Mouse (Mus musculus): Measurements from ENCODE around the gene Zc2hc1c. TPM values are rescaled to one million over a fixed set of nuclear protein-coding genes. Genes with fewer than 3 reads are reported as not detected.
"Not testable (repeated sequence)": the region's sequence is repeated elsewhere in the genome, so short reads cannot be mapped to it uniquely, and the experiment has no call there.

The Zc2hc1c gene
- polyA plus RNA-seq, 1 experiment from 2014 or later = 0.96 TPM

- peaks cover 7% of the 10 kb centered on the region; the same call in 1 of the 2 replicates for H3K36me3 ChIP-seq
- peak within 1 kb of the TSS; percentile 58 for H3K4me3 ChIP-seq
- no peaks in the 10 kb centered on the region for H3K27me3 ChIP-seq (replicated peaks)
- peak within 1 kb of the TSS; percentile 69 for H3K4me2 ChIP-seq
- no peaks in the 10 kb centered on the region for H3K9me3 ChIP-seq (replicated peaks)
- peak within 1 kb of the TSS; percentile 19; the same call in 1 of the 2 replicates for H3K27ac ChIP-seq (ENCODE audit: poor library complexity, severe bottlenecking)
- 0 out of 2 replicates have a peak, but pooled peaks cover 2% of the 10 kb centered on the region for H3K4me1 ChIP-seq (replicated peaks)
- peak within 1 kb of the TSS; percentile 54 for H3K9ac ChIP-seq
- peak; percentile 88 for ATAC-seq (ENCODE audit: insufficient number of reproducible peaks, low FRiP score)
- WGBS = under 1% methylated on average over 35 of the region's 35 CpGs
Measured at GRCm38 (mm10) chr12:85270319-85270718, 18.1 kb upstream of the Zc2hc1c start, which contains the start of gene Mlh3. Gene Mlh3 (minus strand): TSS chr12:85270599.

- no peak overlapping the region for H3K4me3 ChIP-seq
- H3K4me2 ChIP-seq = no peak overlapping the region
- no peak overlapping the region for H3K9ac ChIP-seq
- H3K27me3 ChIP-seq (replicated peaks) = no peaks in the 10 kb centered on the region
- H3K27ac ChIP-seq (ENCODE audit: poor library complexity, severe bottlenecking) = no peak overlapping the region
- no peak for ATAC-seq (ENCODE audit: insufficient number of reproducible peaks, low FRiP score)
- H3K9me3 ChIP-seq (replicated peaks) = no peaks in the 10 kb centered on the region
- peaks cover 12% of the 10 kb centered on the region; the same call in 1 of the 2 replicates for H3K36me3 ChIP-seq
- 77% methylated on average over 7 of the region's 7 CpGs for WGBS
- no peaks in the 10 kb centered on the region for H3K4me1 ChIP-seq (replicated peaks)
Measured at GRCm38 (mm10) chr12:85271132-85271842, 17.1 kb upstream of the Zc2hc1c start.

- Histone ChIP-seq H3K27ac (ENCODE audit: poor library complexity, severe bottlenecking) (no peak overlapping the region), H3K36me3 (peaks cover 12% of the 10 kb centered on the region; the same call in 1 of the 2 replicates), H3K4me1 (replicated peaks) (no peaks in the 10 kb centered on the region), H3K4me3 (no peak overlapping the region), H3K9ac (no peak overlapping the region), H3K9me3 (replicated peaks) (no peaks in the 10 kb centered on the region), H3K27me3 (replicated peaks) (no peaks in the 10 kb centered on the region), H3K4me2 (no peak overlapping the region)
- ATAC-seq (ENCODE audit: insufficient number of reproducible peaks, low FRiP score) = peak; percentile 67; the same call in 1 of the 2 replicates
- whole genome bisulfite sequencing = 66% methylated on average over 4 of the region's 4 CpGs
Measured at GRCm38 (mm10) chr12:85271843-85272206, 16.6 kb upstream of the Zc2hc1c start.

GRCm38 (mm10) chr12:85273508-85273907, 14.9 kb upstream of the Zc2hc1c start:
- no peaks in the 10 kb centered on the region for H3K27me3 ChIP-seq (replicated peaks)
- no peak overlapping the region for H3K4me2 ChIP-seq
- no peak overlapping the region for H3K4me3 ChIP-seq
- no peak for ATAC-seq (ENCODE audit: insufficient number of reproducible peaks, low FRiP score)
- no peak overlapping the region for H3K9ac ChIP-seq
- H3K9me3 ChIP-seq (replicated peaks) = no peaks in the 10 kb centered on the region
- H3K36me3 ChIP-seq = peaks cover 16% of the 10 kb centered on the region; the same call in 1 of the 2 replicates
- no peak overlapping the region for H3K27ac ChIP-seq (ENCODE audit: poor library complexity, severe bottlenecking)
- 53% methylated on average over 10 of the region's 10 CpGs for WGBS
- H3K4me1 ChIP-seq (replicated peaks) = no peaks in the 10 kb centered on the region

GRCm38 (mm10) chr12:85276273-85276672, 12.1 kb upstream of the Zc2hc1c start:
- Histone ChIP-seq H3K4me3 (no peak overlapping the region), H3K27ac (ENCODE audit: poor library complexity, severe bottlenecking) (no peak overlapping the region), H3K4me2 (no peak overlapping the region), H3K4me1 (replicated peaks) (peaks cover 6% of the 10 kb centered on the region; the same call in 1 of the 2 replicates), H3K36me3 (peaks cover 19% of the 10 kb centered on the region; the same call in 1 of the 2 replicates), H3K9me3 (replicated peaks) (no peaks in the 10 kb centered on the region), H3K9ac (no peak overlapping the region), H3K27me3 (replicated peaks) (no peaks in the 10 kb centered on the region)
- no peak for ATAC-seq (ENCODE audit: insufficient number of reproducible peaks, low FRiP score)
- 82% methylated on average over 5 of the region's 5 CpGs for WGBS

GRCm38 (mm10) chr12:85278919-85279318, 9.5 kb upstream of the Zc2hc1c start:
- no peaks in the 10 kb centered on the region for H3K27me3 ChIP-seq (replicated peaks)
- no peak overlapping the region for H3K9ac ChIP-seq
- 88% methylated on average over 10 of the region's 10 CpGs for WGBS
- no peak overlapping the region for H3K4me2 ChIP-seq
- H3K36me3 ChIP-seq = peaks cover 19% of the 10 kb centered on the region; the same call in 1 of the 2 replicates
- H3K4me1 ChIP-seq (replicated peaks) = peaks cover 6% of the 10 kb centered on the region; the same call in 1 of the 2 replicates
- no peak for ATAC-seq (ENCODE audit: insufficient number of reproducible peaks, low FRiP score)
- no peak overlapping the region for H3K4me3 ChIP-seq
- no peak overlapping the region for H3K27ac ChIP-seq (ENCODE audit: poor library complexity, severe bottlenecking)
- H3K9me3 ChIP-seq (replicated peaks) = no peaks in the 10 kb centered on the region

- WGBS = 8% methylated on average over 10 of the region's 10 CpGs
- peaks cover 6% of the 10 kb centered on the region; the same call in 1 of the 2 replicates for H3K4me1 ChIP-seq (replicated peaks)
- H3K36me3 ChIP-seq = peaks cover 18% of the 10 kb centered on the region; the same call in 1 of the 2 replicates
- peak overlapping the region; percentile 94 for H3K9ac ChIP-seq
- H3K9me3 ChIP-seq (replicated peaks) = no peaks in the 10 kb centered on the region
- H3K27me3 ChIP-seq (replicated peaks) = no peaks in the 10 kb centered on the region
- peak overlapping the region; percentile 66; the same call in 1 of the 2 replicates for H3K27ac ChIP-seq (ENCODE audit: poor library complexity, severe bottlenecking)
- peak overlapping the region; percentile 92 for H3K4me2 ChIP-seq
- peak overlapping the region; percentile 92 for H3K4me3 ChIP-seq
- ATAC-seq (ENCODE audit: insufficient number of reproducible peaks, low FRiP score) = peak; percentile 53; the same call in 1 of the 2 replicates
Measured at GRCm38 (mm10) chr12:85279396-85280080, 8.9 kb upstream of the Zc2hc1c start.

- H3K36me3 ChIP-seq = peaks cover 12% of the 10 kb centered on the region; the same call in 1 of the 2 replicates
- peak overlapping the region; percentile 92 for H3K4me2 ChIP-seq
- H3K9me3 ChIP-seq (replicated peaks) = no peaks in the 10 kb centered on the region
- peak; percentile 97 for ATAC-seq (ENCODE audit: insufficient number of reproducible peaks, low FRiP score)
- H3K27me3 ChIP-seq (replicated peaks) = no peaks in the 10 kb centered on the region
- H3K4me1 ChIP-seq (replicated peaks) = peaks cover 6% of the 10 kb centered on the region; the same call in 1 of the 2 replicates
- peak overlapping the region; percentile 92 for H3K4me3 ChIP-seq
- H3K27ac ChIP-seq (ENCODE audit: poor library complexity, severe bottlenecking) = peak overlapping the region; percentile 66
- peak overlapping the region; percentile 94 for H3K9ac ChIP-seq
- WGBS = under 1% methylated on average over 31 of the region's 31 CpGs
Measured at GRCm38 (mm10) chr12:85280105-85280844, 8.1 kb upstream of the Zc2hc1c start.

GRCm38 (mm10) chr12:85280845-85281651, 7.3 kb upstream of the Zc2hc1c start:
- peaks cover 7% of the 10 kb centered on the region; the same call in 1 of the 2 replicates for H3K36me3 ChIP-seq
- H3K27me3 ChIP-seq (replicated peaks) = no peaks in the 10 kb centered on the region
- WGBS = 65% methylated on average over 12 of the region's 12 CpGs

GRCm38 (mm10) chr12:85281756-85282155, 6.6 kb upstream of the Zc2hc1c start:
- ATAC-seq (ENCODE audit: insufficient number of reproducible peaks, low FRiP score); H3K27ac ChIP-seq (ENCODE audit: poor library complexity, severe bottlenecking); H3K4me2 ChIP-seq; H3K9me3 ChIP-seq (replicated peaks); H3K9ac ChIP-seq; H3K36me3 ChIP-seq; H3K4me1 ChIP-seq (replicated peaks); H3K27me3 ChIP-seq (replicated peaks); H3K4me3 ChIP-seq: not testable (repeated sequence)
- WGBS = 93% methylated on average over 1 of the region's 4 CpGs

More at GRCm38 (mm10) chr12:85280845-85281651, 7.3 kb upstream of the Zc2hc1c start:
- Histone ChIP-seq H3K4me3 (peak overlapping the region; percentile 92; the same call in 1 of the 2 replicates), H3K9me3 (replicated peaks) (no peaks in the 10 kb centered on the region), H3K27ac (ENCODE audit: poor library complexity, severe bottlenecking) (no peak overlapping the region), H3K4me2 (peak overlapping the region; percentile 92), H3K9ac (no peak overlapping the region), H3K4me1 (replicated peaks) (peaks cover 6% of the 10 kb centered on the region; the same call in 1 of the 2 replicates)
- ATAC-seq (ENCODE audit: insufficient number of reproducible peaks, low FRiP score) = no peak

All from heart, embryonic 12.5 days (tissue).